Mouse (Mus musculus): ENCODE data around the gene Eef1e1. TPM values are rescaled to one million over a fixed set of nuclear protein-coding genes. Genes with fewer than 3 reads are reported as not detected.

Eef1e1 gene
- polyA plus RNA-seq (2012; ENCODE audit: low replicate concordance), result 4.7 and 14.9 TPM in 2 replicates

DNA sequence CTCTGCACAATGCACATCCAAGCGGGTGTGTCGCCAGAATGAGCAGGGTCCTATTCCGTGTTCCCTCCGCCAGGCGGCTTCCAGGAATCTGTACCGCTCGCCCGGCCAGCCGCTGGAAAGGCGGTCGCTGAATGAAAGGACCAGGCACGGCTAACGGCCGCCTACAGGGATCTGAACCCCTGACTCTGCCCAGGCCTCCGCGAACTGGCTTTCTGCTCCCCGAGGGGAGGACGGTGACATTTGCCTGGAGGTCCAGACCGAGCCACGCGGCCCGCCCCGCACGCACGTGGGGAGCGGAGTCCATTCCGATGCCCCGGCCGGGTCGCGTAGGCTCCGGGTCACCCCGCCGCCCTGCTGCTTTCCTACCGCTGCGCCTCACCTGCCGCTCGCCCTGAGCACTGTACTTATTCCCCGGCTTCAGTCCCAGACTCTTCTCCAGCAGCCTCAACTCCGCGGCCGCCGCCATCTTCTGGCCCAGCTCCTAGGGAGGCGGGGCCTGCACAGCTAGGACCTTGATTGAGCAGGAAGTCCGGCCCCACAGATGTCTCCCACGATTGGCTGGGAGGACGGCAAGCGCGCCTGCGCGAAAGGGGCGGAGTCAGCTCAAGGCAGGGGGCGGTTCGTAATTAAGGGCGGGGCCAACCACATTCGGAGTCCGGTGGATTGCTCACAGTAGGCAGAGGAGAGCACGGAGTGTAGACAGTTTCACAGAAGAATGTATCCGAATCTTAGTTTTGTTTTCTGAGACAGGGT is at the start of gene Eef1e1:
Gene Eef1e1 (minus strand): TSS at position 531 of the 753 bp plus-strand sequence.

DNA sequence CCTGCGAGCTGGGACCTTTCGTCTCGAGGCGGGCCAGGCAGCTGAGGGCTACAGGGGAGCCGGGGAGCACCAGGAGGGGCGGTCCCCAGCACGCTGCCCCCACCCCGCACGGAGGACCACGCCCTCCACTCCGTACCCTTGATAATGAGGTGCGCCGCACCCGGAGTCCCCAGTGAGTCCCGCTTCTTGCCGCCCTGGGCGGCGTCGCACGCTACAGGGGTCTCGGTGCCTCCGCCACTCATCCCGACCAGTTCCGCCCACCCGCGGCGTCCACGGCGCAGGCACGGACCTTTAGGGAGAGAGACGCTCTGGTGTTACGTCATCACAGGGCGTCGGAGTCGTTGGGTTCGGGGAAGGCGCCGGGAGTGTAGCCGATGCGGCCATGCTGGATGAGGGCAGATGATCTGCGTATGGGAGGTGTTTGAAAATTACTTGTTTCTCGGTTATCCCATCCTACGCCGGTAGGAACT is 24.0 kb downstream of the Eef1e1 start, which contains the start of gene Bloc1s5:
Gene Bloc1s5 (minus strand): TSS at position 310 of the 470 bp plus-strand sequence.

Other genes with a start within 250 kb of the Eef1e1 start
- gene Txndc5, start 130.2 kb downstream of the Eef1e1 start, polyA plus RNA-seq (2012; ENCODE audit: low replicate concordance), result 214 and 455 TPM in 2 replicates
- 3.8 and 4.5 TPM in 2 replicates for gene Bloc1s5, start 23.9 kb downstream of the Eef1e1 start, polyA plus RNA-seq (2012; ENCODE audit: low replicate concordance)